Mouse (Mus musculus) liver, embryonic 12.5 days (tissue): ENCODE measurements around the gene Rgs16. TPM values are rescaled to one million over a fixed set of nuclear protein-coding genes. Genes with fewer than 3 reads are reported as not detected.
A peak's percentile ranks its signal among the peaks of the same experiment; 100 is the strongest.
"Not testable (repeated sequence)": the region's sequence is repeated elsewhere in the genome, so short reads cannot be mapped to it uniquely, and the experiment has no call there.

Source experiments
- ATAC-seq: fragments of 200-750 bp; cut with Nextera tagmentation; 2 replicates; pipeline ENCODE4 v1.8.0; 2017; ENCODE audit warnings: moderate number of reproducible peaks, mild to moderate bottlenecking, moderate library complexity
- H3K27ac ChIP-seq: fragments of 300-500 bp; sonication (generic); 2 replicates; pipeline ENCODE4 v1.5.1; 2016; ENCODE audit warnings: mild to moderate bottlenecking
- H3K27me3 ChIP-seq: fragments of 300-500 bp; sonication (generic); replicated peaks from 2 replicates; pipeline ENCODE4 v1.6.1; 2016; ENCODE audit warnings: mild to moderate bottlenecking, moderate library complexity
- H3K36me3 ChIP-seq: fragments of 300-500 bp; sonication (generic); 2 replicates; pipeline ENCODE4 v1.6.1; 2016; ENCODE audit warnings: mild to moderate bottlenecking, moderate library complexity
- H3K4me1 ChIP-seq: fragments of 300-500 bp; sonication (generic); 2 replicates; pipeline ENCODE4 v1.6.1; 2016
- H3K4me2 ChIP-seq: fragments of 300-500 bp; sonication (generic); 2 replicates; pipeline ENCODE4 v1.6.1; 2016; ENCODE audit warnings: mild to moderate bottlenecking, moderate library complexity
- H3K4me3 ChIP-seq: fragments of 300-500 bp; sonication (generic); 2 replicates; pipeline ENCODE4 v1.5.1; 2016; ENCODE audit warnings: mild to moderate bottlenecking, moderate library complexity
- H3K9ac ChIP-seq: fragments of 300-500 bp; sonication (generic); 2 replicates; pipeline ENCODE4 v1.6.1; 2016; ENCODE audit warnings: mild to moderate bottlenecking, moderate library complexity
- H3K9me3 ChIP-seq: fragments of 300-500 bp; sonication (generic); replicated peaks from 2 replicates; pipeline ENCODE4 v1.6.1; 2016; ENCODE audit warnings: mild to moderate bottlenecking, moderate library complexity
- WGBS: fragments of 180-500 bp; shearing (Covaris S2); methylation state at CpG from one replicate; pipeline ENCODE4 v1.1.7; 2016; ENCODE audit not compliant: insufficient replicate concordance; 5-methylcytosine and 5-hydroxymethylcytosine counted together
- polyA plus RNA-seq: library from polyadenylated mRNA; unstranded; fragments of >200 nt; fragmentation: Nextera tagmentation; extraction: Ambion mirVana; gene quantifications from 2 replicates; pipeline ENCODE4 v1.2.1, GENCODE M21; 2016

Rgs16 gene
- polyA plus RNA-seq, 1 experiment from 2014 or later = 0.57 TPM

DNA sequence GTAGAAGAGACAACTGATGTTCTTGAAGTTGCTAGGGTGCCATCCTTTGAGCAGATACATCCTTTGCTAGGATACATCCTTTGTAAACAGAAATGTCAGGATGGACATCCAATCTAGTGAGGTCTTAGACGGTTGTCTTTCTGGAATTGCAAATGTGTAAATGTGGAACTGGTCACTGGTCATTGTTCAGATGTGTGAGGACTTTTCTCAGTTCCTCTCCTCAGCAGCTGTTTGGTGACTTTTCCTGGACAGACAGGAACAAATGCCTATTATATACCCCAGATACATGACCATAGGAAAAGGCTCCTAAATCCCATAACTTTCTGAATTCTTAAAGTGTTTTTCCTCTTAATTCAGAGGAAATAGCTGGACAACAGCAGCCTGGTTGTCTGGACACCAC lies 27.1 kb downstream of the Rgs16 start:
- Histone ChIP-seq H3K9me3 (no peaks in the 10 kb centered on the region), H3K27ac (no peak overlapping the region), H3K9ac (no peak overlapping the region), H3K27me3 (no peaks in the 10 kb centered on the region), H3K36me3 (peaks cover 3% of the 10 kb centered on the region; the same call in 1 of the 2 replicates), H3K4me3 (no peak overlapping the region), H3K4me1 (peaks cover 11% of the 10 kb centered on the region), H3K4me2 (no peak overlapping the region)
- 67% methylated on average over 1 of the region's 1 CpGs for WGBS
- no peak for ATAC-seq

DNA sequence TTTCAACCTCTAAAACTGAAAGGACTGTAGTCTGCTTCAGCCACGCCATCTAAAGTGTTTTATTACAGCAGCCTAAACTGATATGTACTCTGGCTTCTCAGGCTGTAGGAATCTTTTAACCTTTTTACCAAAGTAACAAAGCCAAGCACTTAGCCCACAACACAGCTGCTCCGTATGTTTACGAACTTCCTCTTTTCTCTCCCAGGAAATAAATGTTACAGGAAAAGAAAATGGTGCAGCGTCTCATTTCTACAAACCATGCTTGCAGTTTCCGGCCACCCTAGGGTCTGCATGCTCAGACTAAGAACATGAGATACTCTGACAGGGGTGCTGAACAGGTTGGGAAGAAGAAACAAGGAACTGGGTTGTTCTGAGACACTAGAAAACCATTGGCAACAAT lies 28.3 kb downstream of the Rgs16 start:
- Histone ChIP-seq H3K36me3 (no peaks in the 10 kb centered on the region), H3K27ac (no peak overlapping the region), H3K4me1 (peaks cover 11% of the 10 kb centered on the region), H3K27me3 (no peaks in the 10 kb centered on the region), H3K4me2 (no peak overlapping the region), H3K4me3 (no peak overlapping the region), H3K9ac (no peak overlapping the region), H3K9me3 (no peaks in the 10 kb centered on the region)
- no peak for ATAC-seq
- 43% methylated on average over 5 of the region's 5 CpGs for WGBS

DNA sequence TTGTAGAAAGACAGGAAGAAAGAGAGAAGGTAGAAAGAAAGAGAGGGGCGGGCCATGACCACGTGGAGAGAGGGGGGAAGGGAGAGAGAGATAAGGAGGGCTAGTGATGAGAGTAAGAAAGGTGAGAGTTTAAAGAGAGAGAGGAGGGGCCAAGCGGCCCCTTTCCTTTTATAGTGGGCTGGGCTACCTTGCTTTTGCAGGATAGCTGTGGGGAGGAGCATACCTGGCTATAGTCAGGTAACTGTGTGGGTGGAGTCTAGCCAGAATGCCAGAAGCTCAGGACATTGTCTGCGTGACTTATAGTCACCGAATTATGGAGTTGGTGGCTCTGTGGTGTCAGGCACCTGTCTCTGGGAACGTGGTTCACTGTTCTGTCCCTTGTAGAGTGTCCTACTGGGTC lies 29.4 kb downstream of the Rgs16 start:
- H3K4me1 ChIP-seq = peaks cover 11% of the 10 kb centered on the region

DNA sequence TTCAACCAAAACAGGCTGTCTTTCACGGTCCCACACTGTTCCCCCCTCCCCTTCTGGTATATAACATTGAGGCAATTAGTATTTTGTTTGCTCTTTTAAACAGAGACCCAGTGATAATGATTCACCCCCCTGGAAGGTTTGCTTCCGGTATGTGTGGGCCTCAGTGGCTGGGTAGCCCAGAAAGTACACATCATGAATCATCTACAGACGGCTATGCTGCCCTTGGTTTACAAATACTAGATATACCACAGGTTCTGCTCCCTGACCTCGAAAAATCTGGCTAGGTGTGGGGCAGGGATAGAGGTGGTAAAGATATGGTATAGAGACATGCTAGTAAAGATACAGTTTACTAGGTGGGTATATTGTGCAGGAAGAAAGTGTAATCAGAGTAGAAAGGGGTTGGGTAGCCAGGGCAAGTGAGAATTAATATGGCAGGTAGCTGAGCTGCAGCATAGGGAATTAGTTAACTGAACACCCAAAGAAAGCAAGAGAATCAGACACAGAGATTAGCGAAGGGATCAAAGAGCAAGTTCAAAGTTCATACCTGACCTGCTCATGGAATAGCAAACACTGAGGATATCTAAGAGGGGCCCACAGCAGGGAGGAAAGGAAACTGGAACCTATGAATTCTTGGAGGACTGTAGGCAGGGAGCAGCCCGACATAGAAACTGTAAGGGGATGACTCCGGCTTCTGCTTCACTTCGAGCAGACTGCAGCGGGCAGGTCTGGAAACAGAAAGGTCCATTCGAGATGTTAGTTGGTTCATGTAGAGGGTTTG lies 30.0 kb downstream of the Rgs16 start:
- peak; percentile 38; the same call in 1 of the 2 replicates for ATAC-seq
- Histone ChIP-seq H3K9me3 (no peaks in the 10 kb centered on the region), H3K27ac (peak overlapping the region; percentile 59), H3K27me3 (no peaks in the 10 kb centered on the region), H3K9ac (no peak overlapping the region), H3K4me2 (no peak overlapping the region), H3K4me3 (no peak overlapping the region), H3K4me1 (peaks cover 11% of the 10 kb centered on the region), H3K36me3 (no peaks in the 10 kb centered on the region)
- 65% methylated on average over 10 of the region's 10 CpGs for WGBS

More for the DNA sequence above, 29.4 kb downstream of the Rgs16 start:
- H3K27me3 ChIP-seq, H3K9ac ChIP-seq, H3K36me3 ChIP-seq, H3K9me3 ChIP-seq, H3K4me2 ChIP-seq, ATAC-seq, H3K4me3 ChIP-seq: not testable (repeated sequence)
- WGBS = 56% methylated on average over 6 of the region's 6 CpGs
- H3K27ac ChIP-seq = peak overlapping the region; percentile 59

DNA sequence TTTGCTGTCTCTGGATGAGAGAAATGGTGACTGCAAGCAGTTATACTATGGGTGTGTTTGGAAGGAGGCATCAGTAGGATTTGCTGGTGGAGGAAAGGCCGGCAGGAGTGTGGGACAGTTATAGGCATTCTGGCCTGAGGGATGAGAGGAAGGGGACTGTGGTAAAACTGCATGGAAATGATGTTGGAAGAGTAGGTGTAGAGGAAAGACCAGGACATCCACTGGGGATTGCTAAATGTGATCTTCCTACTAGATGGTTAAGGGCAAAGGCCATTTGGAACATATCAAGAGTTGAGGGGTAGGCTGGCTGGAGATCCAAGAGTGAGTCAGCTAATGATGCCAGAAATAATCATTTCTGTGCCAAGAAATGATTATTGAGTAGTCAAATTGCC lies 30.6 kb downstream of the Rgs16 start:
- no peaks in the 10 kb centered on the region for H3K36me3 ChIP-seq
- no peak overlapping the region for H3K4me2 ChIP-seq
- ATAC-seq = no peak
- H3K27ac ChIP-seq = no peak overlapping the region
- no peak overlapping the region for H3K9ac ChIP-seq
- no peaks in the 10 kb centered on the region for H3K27me3 ChIP-seq
- no peak overlapping the region for H3K4me3 ChIP-seq
- 77% methylated on average over 1 of the region's 1 CpGs for WGBS
- peaks cover 11% of the 10 kb centered on the region for H3K4me1 ChIP-seq
- H3K9me3 ChIP-seq = no peaks in the 10 kb centered on the region

DNA sequence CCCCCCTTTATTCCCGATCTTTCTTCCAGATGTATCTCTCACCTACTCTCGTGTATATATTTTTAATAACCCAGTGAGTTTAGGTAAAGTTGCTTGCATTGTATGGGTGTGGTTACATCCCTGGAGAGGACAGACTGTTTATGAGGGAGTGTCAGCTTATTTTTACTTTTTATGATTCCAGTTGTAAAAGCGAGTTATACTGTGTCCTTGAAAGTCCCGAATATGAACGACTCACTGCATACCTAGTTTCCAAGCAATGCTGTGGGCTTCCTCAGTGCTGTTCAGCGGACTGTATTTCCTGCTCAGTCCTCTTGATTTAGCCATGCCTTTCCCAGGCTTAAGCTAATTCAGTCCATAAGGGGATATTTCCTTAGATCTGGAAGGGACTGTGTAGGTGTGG lies 35.0 kb downstream of the Rgs16 start:
- Histone ChIP-seq H3K4me1 (no peaks in the 10 kb centered on the region), H3K27ac (no peak overlapping the region), H3K9ac (no peak overlapping the region), H3K36me3 (no peaks in the 10 kb centered on the region), H3K27me3 (no peaks in the 10 kb centered on the region), H3K4me2 (no peak overlapping the region), H3K9me3 (no peaks in the 10 kb centered on the region), H3K4me3 (no peak overlapping the region)
- WGBS = 72% methylated on average over 6 of the region's 6 CpGs
- no peak for ATAC-seq

DNA sequence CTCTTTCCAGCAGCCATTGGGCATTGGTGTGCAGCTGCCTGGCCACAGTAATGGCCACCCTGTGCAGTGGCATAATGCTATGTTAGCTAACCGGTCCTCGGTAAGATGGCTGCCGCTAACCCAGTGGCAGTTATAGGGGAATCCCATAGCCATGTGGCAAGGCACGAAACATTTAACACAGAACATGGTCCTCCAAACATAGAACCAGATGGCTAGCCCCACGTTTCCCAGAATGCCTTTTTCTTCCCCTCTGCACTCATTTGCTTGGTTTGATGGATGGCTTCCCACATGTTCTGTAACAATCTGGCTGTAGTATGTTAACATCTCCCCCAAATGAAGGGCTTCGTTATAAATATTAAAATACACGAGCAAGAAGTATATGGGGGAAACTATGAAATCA lies 36.1 kb downstream of the Rgs16 start:
- Histone ChIP-seq H3K9me3 (no peaks in the 10 kb centered on the region), H3K4me3 (no peak overlapping the region), H3K4me2 (no peak overlapping the region), H3K27ac (no peak overlapping the region), H3K27me3 (no peaks in the 10 kb centered on the region), H3K9ac (no peak overlapping the region), H3K36me3 (no peaks in the 10 kb centered on the region), H3K4me1 (no peaks in the 10 kb centered on the region)
- ATAC-seq = no peak
- 79% methylated on average over 7 of the region's 7 CpGs for WGBS

DNA sequence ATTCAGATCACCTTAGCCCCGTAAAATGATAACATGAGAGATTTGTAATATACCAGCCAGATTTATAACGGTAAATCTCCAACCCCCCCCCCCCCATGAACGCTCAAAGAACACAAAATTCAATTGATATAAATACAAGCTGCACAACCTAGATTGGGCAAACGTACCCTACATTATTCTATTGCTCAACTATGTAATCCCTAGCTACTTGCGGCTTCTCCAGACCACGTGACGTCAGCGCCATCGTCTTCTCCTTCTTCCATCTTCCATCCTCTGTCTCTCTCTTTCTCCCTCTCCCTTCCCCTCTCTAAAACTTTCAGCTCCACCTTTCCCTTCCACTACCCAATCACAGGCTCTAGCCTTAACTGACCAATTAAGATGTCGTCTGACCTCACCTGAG lies 38.1 kb downstream of the Rgs16 start:
- H3K4me1 ChIP-seq = no peaks in the 10 kb centered on the region
- WGBS = 74% methylated on average over 10 of the region's 10 CpGs
- no peak overlapping the region for H3K4me3 ChIP-seq
- ATAC-seq = no peak
- H3K36me3 ChIP-seq = no peaks in the 10 kb centered on the region
- H3K27ac ChIP-seq = no peak overlapping the region
- no peak overlapping the region for H3K9ac ChIP-seq
- no peaks in the 10 kb centered on the region for H3K27me3 ChIP-seq
- H3K4me2 ChIP-seq = no peak overlapping the region
- no peaks in the 10 kb centered on the region for H3K9me3 ChIP-seq

DNA sequence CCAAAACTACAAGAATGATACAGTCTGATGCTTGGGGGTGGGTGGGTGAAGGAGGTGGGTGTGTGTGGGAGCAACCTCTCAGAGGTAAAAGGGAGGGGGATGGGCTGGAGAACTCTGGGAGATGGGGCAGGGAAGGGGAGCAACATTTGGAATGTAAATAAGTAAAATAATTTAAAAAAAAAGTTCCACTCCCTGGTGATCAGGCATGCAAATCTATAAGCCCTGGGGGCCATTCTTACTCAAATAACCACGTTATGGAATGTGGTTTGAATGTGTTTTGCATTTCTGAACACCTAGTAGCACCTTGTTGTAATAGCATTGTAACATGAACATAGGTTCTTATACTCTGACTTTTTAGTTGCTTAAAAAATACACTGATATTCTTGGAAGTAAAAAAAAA lies 43.2 kb downstream of the Rgs16 start:
- H3K9me3 ChIP-seq = no peaks in the 10 kb centered on the region
- no peaks in the 10 kb centered on the region for H3K36me3 ChIP-seq
- no peak overlapping the region for H3K4me2 ChIP-seq
- no peak overlapping the region for H3K4me3 ChIP-seq
- WGBS = 38% methylated on average over 1 of the region's 1 CpGs
- no peak for ATAC-seq
- no peaks in the 10 kb centered on the region for H3K27me3 ChIP-seq
- no peak overlapping the region for H3K27ac ChIP-seq
- H3K9ac ChIP-seq = no peak overlapping the region
- no peaks in the 10 kb centered on the region for H3K4me1 ChIP-seq

DNA sequence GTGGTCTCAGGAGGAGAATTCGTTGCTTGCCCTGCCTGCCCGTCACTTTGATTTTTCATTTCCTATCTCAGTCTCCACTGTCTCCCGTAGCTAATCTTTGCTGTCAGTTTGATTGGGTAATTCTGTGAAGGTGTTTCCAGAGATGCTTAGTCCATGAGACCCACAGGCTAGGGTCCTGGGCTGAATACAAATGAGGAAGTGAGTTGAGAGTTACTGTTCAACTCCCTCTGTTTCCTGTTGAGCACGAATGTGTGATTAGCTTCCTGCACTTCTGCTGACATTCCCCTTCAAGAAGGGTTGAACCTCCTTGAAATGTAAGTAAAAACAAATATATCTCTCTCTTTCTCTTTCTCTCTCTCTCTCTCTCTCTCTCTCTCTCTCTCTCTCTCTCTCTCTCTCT lies 45.5 kb downstream of the Rgs16 start:
- no peak for ATAC-seq
- no peak overlapping the region for H3K27ac ChIP-seq
- H3K27me3 ChIP-seq = no peaks in the 10 kb centered on the region
- H3K36me3 ChIP-seq = no peaks in the 10 kb centered on the region
- H3K9ac ChIP-seq = no peak overlapping the region
- H3K9me3 ChIP-seq = no peaks in the 10 kb centered on the region
- no peaks in the 10 kb centered on the region for H3K4me1 ChIP-seq
- no peak overlapping the region for H3K4me3 ChIP-seq
- H3K4me2 ChIP-seq = no peak overlapping the region
- 19% methylated on average over 4 of the region's 4 CpGs for WGBS

DNA sequence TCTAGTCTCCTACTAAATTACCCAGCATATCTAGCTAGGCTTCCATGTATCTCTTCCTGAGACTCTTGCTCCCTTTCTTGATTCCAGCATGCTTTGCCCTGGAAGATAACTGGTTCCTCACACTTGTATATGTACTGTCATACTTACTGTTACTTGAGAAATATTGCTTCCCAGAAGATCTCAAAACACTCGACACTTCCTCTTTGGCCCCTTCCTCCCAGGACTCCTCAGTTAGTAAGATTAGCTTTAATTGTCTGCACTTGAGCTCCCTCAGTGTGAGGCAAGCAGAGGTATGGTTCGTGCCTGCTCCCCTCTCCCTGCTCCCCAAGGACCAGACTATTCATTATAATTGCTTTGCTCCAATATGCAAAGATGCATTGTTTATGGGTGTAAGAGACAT lies 50.6 kb downstream of the Rgs16 start:
- WGBS = 21% methylated on average over 2 of the region's 2 CpGs
- no peak overlapping the region for H3K9ac ChIP-seq
- no peak for ATAC-seq

DNA sequence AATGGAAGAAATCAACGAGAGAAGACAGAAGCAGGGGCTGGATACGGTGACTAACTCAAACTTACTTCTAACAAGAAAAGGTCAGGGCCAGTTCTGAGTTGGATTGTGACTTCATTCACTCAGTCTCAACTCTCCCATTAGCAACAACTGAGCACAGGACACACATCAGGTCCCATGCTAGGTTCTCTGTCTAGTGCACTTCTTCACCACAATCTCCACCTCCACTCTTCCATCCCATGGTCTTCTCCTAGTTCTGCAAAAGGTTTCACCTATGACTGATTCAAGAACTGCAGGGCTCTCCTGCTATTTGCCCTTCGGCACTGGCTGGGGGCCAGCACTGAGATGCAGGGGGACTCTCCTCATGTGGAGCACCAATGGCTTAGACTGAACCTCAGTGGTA lies 54.1 kb downstream of the Rgs16 start:
- H3K27me3 ChIP-seq = no peaks in the 10 kb centered on the region
- no peak overlapping the region for H3K4me3 ChIP-seq
- ATAC-seq = no peak
- H3K4me1 ChIP-seq = no peaks in the 10 kb centered on the region
- no peak overlapping the region for H3K27ac ChIP-seq
- no peaks in the 10 kb centered on the region for H3K36me3 ChIP-seq
- WGBS = 63% methylated on average over 3 of the region's 3 CpGs
- no peak overlapping the region for H3K9ac ChIP-seq
- H3K9me3 ChIP-seq = no peaks in the 10 kb centered on the region
- H3K4me2 ChIP-seq = no peak overlapping the region

More for the DNA sequence above, 50.6 kb downstream of the Rgs16 start:
- Histone ChIP-seq H3K36me3 (no peaks in the 10 kb centered on the region), H3K4me3 (no peak overlapping the region), H3K9me3 (no peaks in the 10 kb centered on the region), H3K4me1 (no peaks in the 10 kb centered on the region), H3K27ac (no peak overlapping the region), H3K4me2 (no peak overlapping the region), H3K27me3 (no peaks in the 10 kb centered on the region)
